Mouse (Mus musculus) right cerebral cortex, postnatal 4 days (tissue): ENCODE measurements at regions not wholly inside any gene's neighbourhood (a gene's known extent, or its start where the extent isn't known, plus 50 kb on each side); places are given as distances from the start of the nearest gene placed in this dataset.
A peak's percentile ranks its signal among the peaks of the same experiment; 100 is the strongest.

ENCODE experiments used
- DNase-seq: peaks from one replicate; pipeline ENCODE4 v3.0.0-alpha.2; 2022

GRCm38 (mm10) chr15:8903651-8904050, 64.1 kb upstream of the Ranbp3l start:
- no peak for DNase-seq

GRCm38 (mm10) chr15:8897487-8898158, 70.1 kb upstream of the Ranbp3l start:
- DNase-seq: no peak

GRCm38 (mm10) chr15:8896856-8897255, 70.9 kb upstream of the Ranbp3l start:
- no peak for DNase-seq

GRCm38 (mm10) chr15:8896391-8896790, 71.4 kb upstream of the Ranbp3l start:
- peak; percentile 31 for DNase-seq

- DNase-seq: no peak
Measured at GRCm38 (mm10) chr15:8885585-8885984, 82.2 kb upstream of the Ranbp3l start.

GRCm38 (mm10) chr15:8884608-8885467, 82.9 kb upstream of the Ranbp3l start:
- DNase-seq: peak; percentile 10

- no peak for DNase-seq
Measured at GRCm38 (mm10) chr15:8882880-8883539, 84.7 kb upstream of the Ranbp3l start.

- no peak for DNase-seq
Measured at GRCm38 (mm10) chr15:8874884-8875493, 92.8 kb upstream of the Ranbp3l start.

- no peak for DNase-seq
Measured at GRCm38 (mm10) chr15:8868021-8868420, 99.7 kb upstream of the Ranbp3l start.

GRCm38 (mm10) chr15:8867160-8867891, 100.4 kb upstream of the Ranbp3l start:
- peak; percentile 25 for DNase-seq

- no peak for DNase-seq
Measured at GRCm38 (mm10) chr15:8865089-8865933, 102.4 kb upstream of the Ranbp3l start.

GRCm38 (mm10) chr15:8856419-8857084, 111.2 kb upstream of the Ranbp3l start:
- no peak for DNase-seq

GRCm38 (mm10) chr15:8855511-8855910, 112.2 kb upstream of the Ranbp3l start:
- no peak for DNase-seq

- no peak for DNase-seq
Measured at GRCm38 (mm10) chr15:8854336-8854735, 113.4 kb upstream of the Ranbp3l start.

- DNase-seq: no peak
Measured at GRCm38 (mm10) chr15:8850996-8851395, 116.8 kb upstream of the Ranbp3l start.

GRCm38 (mm10) chr15:8849413-8849812, 118.3 kb upstream of the Ranbp3l start:
- no peak for DNase-seq

GRCm38 (mm10) chr15:8842129-8842528, 125.6 kb upstream of the Ranbp3l start:
- DNase-seq: no peak

GRCm38 (mm10) chr15:8839462-8839861, 128.3 kb upstream of the Ranbp3l start:
- no peak for DNase-seq

GRCm38 (mm10) chr15:8834151-8834550, 123.6 kb upstream of the Slc1a3 start:
- no peak for DNase-seq

- DNase-seq: peak; percentile 18
Measured at GRCm38 (mm10) chr15:8832970-8833369, 122.4 kb upstream of the Slc1a3 start.
